Mouse (Mus musculus) neural tube, embryonic 13.5 days (tissue): ENCODE measurements around the gene Zmiz2. TPM values are rescaled to one million over a fixed set of nuclear protein-coding genes. Genes with fewer than 3 reads are reported as not detected.
"Not testable (repeated sequence)": the region's sequence is repeated elsewhere in the genome, so short reads cannot be mapped to it uniquely, and the experiment has no call there.

Source experiments
- ATAC-seq: fragments of 200-750 bp; cut with Nextera tagmentation; 2 replicates; pipeline ENCODE4 v1.8.0; 2017; ENCODE audit warnings: low read depth, mild to moderate bottlenecking, moderate TSS enrichment, moderate library complexity
- H3K27ac ChIP-seq: fragments of 300-500 bp; sonication (generic); replicated peaks from 2 replicates; pipeline ENCODE4 v1.5.1; 2015; ENCODE audit warnings: moderate library complexity, mild to moderate bottlenecking, inconsistent platforms
- H3K27me3 ChIP-seq: fragments of 300-500 bp; sonication (generic); 2 replicates; pipeline ENCODE4 v1.6.1; 2015; ENCODE audit warnings: mild to moderate bottlenecking, inconsistent platforms
- H3K36me3 ChIP-seq: fragments of 300-500 bp; sonication (generic); 2 replicates; pipeline ENCODE4 v1.6.1; 2015; ENCODE audit warnings: mild to moderate bottlenecking, inconsistent platforms
- H3K4me1 ChIP-seq: fragments of 300-500 bp; sonication (generic); replicated peaks from 2 replicates; pipeline ENCODE4 v1.6.1; 2015; ENCODE audit warnings: inconsistent platforms
- H3K4me2 ChIP-seq: fragments of 300-500 bp; sonication (generic); 2 replicates; pipeline ENCODE4 v1.6.1; 2015; ENCODE audit warnings: inconsistent platforms, mild to moderate bottlenecking, moderate library complexity
- H3K4me3 ChIP-seq: fragments of 300-500 bp; sonication (generic); 2 replicates; pipeline ENCODE4 v1.5.1; 2015; ENCODE audit warnings: mild to moderate bottlenecking, inconsistent platforms
- H3K9ac ChIP-seq: fragments of 300-500 bp; sonication (generic); 2 replicates; pipeline ENCODE4 v1.6.1; 2015; ENCODE audit warnings: moderate library complexity, mild to moderate bottlenecking, inconsistent platforms
- H3K9me3 ChIP-seq: fragments of 300-500 bp; sonication (generic); 2 replicates; pipeline ENCODE4 v1.6.1; 2016; ENCODE audit warnings: inconsistent platforms
- WGBS: fragments of 180-500 bp; shearing (Covaris S2); methylation state at CpG from one replicate; pipeline ENCODE4 v1.1.7; 2015; 5-methylcytosine and 5-hydroxymethylcytosine counted together
- polyA plus RNA-seq: library from polyadenylated mRNA; unstranded; fragments of >200 nt; fragmentation: Nextera tagmentation; extraction: Ambion mirVana; gene quantifications from 2 replicates; pipeline ENCODE4 v1.2.1, GENCODE M21; 2015

Gene Zmiz2
- polyA plus RNA-seq, 1 experiment from 2014 or later: 25.8 TPM

- Histone ChIP-seq H3K9me3 (no peaks in the 10 kb centered on the region), H3K9ac (no peak overlapping the region), H3K4me1 (peaks cover 26% of the 10 kb centered on the region), H3K27me3 (no peaks in the 10 kb centered on the region), H3K27ac (no peak overlapping the region), H3K36me3 (peaks cover 75% of the 10 kb centered on the region), H3K4me3 (no peak overlapping the region), H3K4me2 (no peak overlapping the region)
- 93% methylated on average over 5 of the region's 5 CpGs for WGBS
- ATAC-seq: no peak
Observed at GRCm38 (mm10) chr11:6403830-6404405, 15.0 kb downstream of the Zmiz2 start.

- Histone ChIP-seq H3K9ac (no peak overlapping the region; the same call in 1 of the 2 replicates), H3K4me3 (no peak overlapping the region), H3K4me1 (peaks cover 26% of the 10 kb centered on the region), H3K36me3 (peaks cover 65% of the 10 kb centered on the region), H3K9me3 (no peaks in the 10 kb centered on the region), H3K4me2 (no peak overlapping the region), H3K27ac (peak overlapping the region; percentile 80), H3K27me3 (no peaks in the 10 kb centered on the region)
- 90% methylated on average over 9 of the region's 9 CpGs for WGBS
- no peak for ATAC-seq
Observed at GRCm38 (mm10) chr11:6404699-6405566, 16.1 kb downstream of the Zmiz2 start.

- peaks cover 58% of the 10 kb centered on the region for H3K36me3 ChIP-seq
- no peak overlapping the region for H3K4me2 ChIP-seq
- H3K4me1 ChIP-seq: peaks cover 26% of the 10 kb centered on the region
- peak overlapping the region; percentile 80 for H3K27ac ChIP-seq
- H3K27me3 ChIP-seq: no peaks in the 10 kb centered on the region
- WGBS: 79% methylated on average over 4 of the region's 4 CpGs
- no peaks in the 10 kb centered on the region for H3K9me3 ChIP-seq
- ATAC-seq: no peak
- peak overlapping the region; percentile 41; the same call in 1 of the 2 replicates for H3K9ac ChIP-seq
- no peak overlapping the region for H3K4me3 ChIP-seq
Observed at GRCm38 (mm10) chr11:6405591-6406081, 16.8 kb downstream of the Zmiz2 start.

- H3K36me3 ChIP-seq: peaks cover 49% of the 10 kb centered on the region
- no peak overlapping the region; the same call in 1 of the 2 replicates for H3K9ac ChIP-seq
- H3K27ac ChIP-seq: peak overlapping the region; percentile 80
- H3K27me3 ChIP-seq: no peaks in the 10 kb centered on the region
- peaks cover 26% of the 10 kb centered on the region for H3K4me1 ChIP-seq
- no peaks in the 10 kb centered on the region for H3K9me3 ChIP-seq
- H3K4me3 ChIP-seq: no peak overlapping the region
- WGBS: 48% methylated on average over 14 of the region's 14 CpGs
- H3K4me2 ChIP-seq: no peak overlapping the region
- peak; percentile 24; the same call in 1 of the 2 replicates for ATAC-seq
Observed at GRCm38 (mm10) chr11:6406251-6407161, 17.6 kb downstream of the Zmiz2 start.

- Histone ChIP-seq H3K4me2 (no peak overlapping the region), H3K27me3 (no peaks in the 10 kb centered on the region), H3K36me3 (peaks cover 42% of the 10 kb centered on the region), H3K9ac (no peak overlapping the region), H3K4me1 (peaks cover 26% of the 10 kb centered on the region), H3K9me3 (no peaks in the 10 kb centered on the region), H3K27ac (peak overlapping the region; percentile 80), H3K4me3 (no peak overlapping the region)
- 91% methylated on average over 3 of the region's 3 CpGs for WGBS
- ATAC-seq: no peak
Observed at GRCm38 (mm10) chr11:6407162-6407621, 18.3 kb downstream of the Zmiz2 start.

GRCm38 (mm10) chr11:6410050-6410602, 21.3 kb downstream of the Zmiz2 start:
- Histone ChIP-seq H3K9me3 (no peaks in the 10 kb centered on the region), H3K27me3 (no peaks in the 10 kb centered on the region)
- ATAC-seq: no peak

GRCm38 (mm10) chr11:6410755-6411154, 21.9 kb downstream of the Zmiz2 start:
- H3K4me1 ChIP-seq: peaks cover 19% of the 10 kb centered on the region
- not testable (repeated sequence) for H3K4me3 ChIP-seq, H3K36me3 ChIP-seq, H3K4me2 ChIP-seq, H3K27me3 ChIP-seq, H3K9ac ChIP-seq, H3K27ac ChIP-seq, ATAC-seq, H3K9me3 ChIP-seq
- WGBS: 91% methylated on average over 5 of the region's 5 CpGs

More at GRCm38 (mm10) chr11:6410050-6410602, 21.3 kb downstream of the Zmiz2 start:
- Histone ChIP-seq H3K4me2 (no peak overlapping the region), H3K4me3 (no peak overlapping the region), H3K36me3 (peaks cover 13% of the 10 kb centered on the region), H3K27ac (no peak overlapping the region), H3K9ac (no peak overlapping the region), H3K4me1 (peaks cover 24% of the 10 kb centered on the region)
- WGBS: 48% methylated on average over 5 of the region's 5 CpGs

- ATAC-seq: no peak
- no peaks in the 10 kb centered on the region for H3K27me3 ChIP-seq
- WGBS: 4% methylated on average over 5 of the region's 5 CpGs
- H3K9me3 ChIP-seq: no peaks in the 10 kb centered on the region
- no peak overlapping the region for H3K4me3 ChIP-seq
- no peak overlapping the region for H3K27ac ChIP-seq
- peaks cover 10% of the 10 kb centered on the region for H3K4me1 ChIP-seq
- H3K9ac ChIP-seq: no peak overlapping the region
- no peaks in the 10 kb centered on the region for H3K36me3 ChIP-seq
- no peak overlapping the region for H3K4me2 ChIP-seq
Observed at GRCm38 (mm10) chr11:6411684-6412083, 22.8 kb downstream of the Zmiz2 start.

GRCm38 (mm10) chr11:6413264-6413663, 24.4 kb downstream of the Zmiz2 start:
- H3K27me3 ChIP-seq: no peaks in the 10 kb centered on the region
- H3K27ac ChIP-seq: no peak overlapping the region
- no peak overlapping the region for H3K4me3 ChIP-seq
- ATAC-seq: no peak
- H3K4me2 ChIP-seq: no peak overlapping the region
- peaks cover 25% of the 10 kb centered on the region for H3K4me1 ChIP-seq
- H3K9ac ChIP-seq: no peak overlapping the region
- no peaks in the 10 kb centered on the region for H3K9me3 ChIP-seq
- 98% methylated on average over 12 of the region's 12 CpGs for WGBS
- H3K36me3 ChIP-seq: peaks cover under 1% of the 10 kb centered on the region

GRCm38 (mm10) chr11:6414751-6415550, 26.1 kb downstream of the Zmiz2 start, which contains the start of gene Ppia:
TSS of gene Ppia (plus strand) at chr11:6415443.
- Histone ChIP-seq H3K36me3 (peaks cover 15% of the 10 kb centered on the region), H3K4me2 (peak within 1 kb of the TSS; percentile 75), H3K9me3 (no peaks in the 10 kb centered on the region), H3K27me3 (no peaks in the 10 kb centered on the region), H3K27ac (peak within 1 kb of the TSS; percentile 96), H3K4me1 (peaks cover 31% of the 10 kb centered on the region), H3K4me3 (peak within 1 kb of the TSS; percentile 82), H3K9ac (peak within 1 kb of the TSS; percentile 94)
- 8% methylated on average over 21 of the region's 21 CpGs for WGBS
- no peak; the same call in 1 of the 2 replicates for ATAC-seq
